Mouse (Mus musculus) limb, embryonic 14.5 days (tissue): ENCODE measurements around the gene Insyn1. TPM values are rescaled to one million over a fixed set of nuclear protein-coding genes. Genes with fewer than 3 reads are reported as not detected.

ENCODE experiments used
- ATAC-seq: fragments of 200-750 bp; cut with Nextera tagmentation; 2 replicates; pipeline ENCODE4 v1.8.0; 2017; ENCODE audit warnings: low read depth, moderate number of reproducible peaks, moderate TSS enrichment; ENCODE audit not compliant: low FRiP score
- DNase-seq: peaks from one replicate; pipeline ENCODE4 v3.0.0-alpha.2; 2015; ENCODE audit warnings: low spot score
- H3K27ac ChIP-seq: fragments of 300-500 bp; sonication (generic); replicated peaks from 2 replicates; pipeline ENCODE4 v1.5.1; 2014; ENCODE audit warnings: low read depth, mild to moderate bottlenecking, low read length, moderate library complexity, mixed read lengths
- H3K27me3 ChIP-seq: fragments of 300-500 bp; sonication (generic); 2 replicates; pipeline ENCODE4 v1.6.1; 2014; ENCODE audit warnings: low read length, mixed read lengths; ENCODE audit not compliant: control insufficient read depth, insufficient read depth
- H3K36me3 ChIP-seq: fragments of 300-500 bp; sonication (generic); 2 replicates; pipeline ENCODE4 v1.6.1; 2014; ENCODE audit warnings: mild to moderate bottlenecking, low read length, moderate library complexity, mixed read lengths; ENCODE audit not compliant: control insufficient read depth, insufficient read depth
- H3K4me1 ChIP-seq: fragments of 300-500 bp; sonication (generic); 2 replicates; pipeline ENCODE4 v1.6.1; 2014; ENCODE audit warnings: antibody characterized with exemption, low read length, mixed read lengths; ENCODE audit not compliant: control insufficient read depth, insufficient read depth
- H3K4me2 ChIP-seq: fragments of 300-500 bp; sonication (generic); replicated peaks from 2 replicates; pipeline ENCODE4 v1.6.1; 2014; ENCODE audit warnings: low read depth, mild to moderate bottlenecking, low read length, moderate library complexity; ENCODE audit not compliant: severe bottlenecking
- H3K4me3 ChIP-seq: fragments of 300-500 bp; sonication (generic); replicated peaks from 2 replicates; pipeline ENCODE4 v1.5.1; 2014; ENCODE audit warnings: low read length
- H3K9ac ChIP-seq: fragments of 300-500 bp; sonication (generic); 2 replicates; pipeline ENCODE4 v1.6.1; 2014; ENCODE audit warnings: mild to moderate bottlenecking, low read depth, low read length, moderate library complexity; ENCODE audit not compliant: severe bottlenecking
- H3K9me3 ChIP-seq: fragments of 300-500 bp; sonication (generic); 2 replicates; pipeline ENCODE4 v1.6.1; 2016; ENCODE audit warnings: low read length; ENCODE audit not compliant: control insufficient read depth
- POLR2A ChIP-seq: fragments of 200-500 bp; IDR thresholded peaks from 2 replicates; pipeline ENCODE4 v1.8.0; 2012; ENCODE audit warnings: inconsistent platforms, mild to moderate bottlenecking, moderate library complexity, borderline replicate concordance; ENCODE audit not compliant: insufficient read depth, insufficient read length; ENCODE audit errors: extremely low read depth
- WGBS: fragments of 180-500 bp; shearing (Covaris S2); extraction: QIAGEN DNeasy Blood & Tissue Kit; methylation state at CpG from one replicate; pipeline ENCODE4 v1.1.7; 2014; 5-methylcytosine and 5-hydroxymethylcytosine counted together
- polyA plus RNA-seq, 2 experiments: library from polyadenylated mRNA; depleted of rRNA in 1 of 2; stranded (reverse) in 1 of 2; unstranded in 1 of 2; fragments of >200 nt; fragmentation: Nextera tagmentation in 1 of 2; extraction: Ambion mirVana in 1 of 2; gene quantifications; 2 replicates each; pipeline versions ENCODE4 v1.2.1 to v1.2.3; 2012 to 2014

The Insyn1 gene
- polyA plus RNA-seq, 2 experiments: 6.5 to 23.9 TPM

GRCm38 (mm10) chr9:58453791-58454378 lies 34.5 kb upstream of the Insyn1 start:
- 73% methylated on average over 5 of the region's 5 CpGs for WGBS
- no peaks in the 10 kb centered on the region for H3K27me3 ChIP-seq
- H3K4me3 ChIP-seq: no peak overlapping the region

GRCm38 (mm10) chr9:58454886-58455285 lies 33.5 kb upstream of the Insyn1 start:
- 50% methylated on average over 3 of the region's 3 CpGs for WGBS
- Histone ChIP-seq H3K4me1 (peaks cover 28% of the 10 kb centered on the region), H3K36me3 (no peaks in the 10 kb centered on the region), H3K9me3 (no peaks in the 10 kb centered on the region), H3K27me3 (no peaks in the 10 kb centered on the region), H3K27ac (no peak overlapping the region), H3K4me2 (no peak overlapping the region), H3K4me3 (no peak overlapping the region), H3K9ac (no peak overlapping the region)
- ATAC-seq (no peak), DNase-seq (no peak)
- TF ChIP-seq POLR2A: no peak

More at GRCm38 (mm10) chr9:58453791-58454378, 34.5 kb upstream of the Insyn1 start:
- no peak for TF ChIP-seq POLR2A
- no peak overlapping the region for H3K4me2 ChIP-seq
- DNase-seq (no peak), ATAC-seq (no peak)
- peaks cover 28% of the 10 kb centered on the region for H3K4me1 ChIP-seq
- H3K9ac ChIP-seq: no peak overlapping the region
- H3K36me3 ChIP-seq: no peaks in the 10 kb centered on the region
- no peaks in the 10 kb centered on the region for H3K9me3 ChIP-seq
- no peak overlapping the region for H3K27ac ChIP-seq

GRCm38 (mm10) chr9:58455798-58456197 lies 32.6 kb upstream of the Insyn1 start:
- Histone ChIP-seq H3K4me3 (no peak overlapping the region), H3K36me3 (no peaks in the 10 kb centered on the region), H3K4me1 (peaks cover 28% of the 10 kb centered on the region), H3K27ac (no peak overlapping the region), H3K9ac (no peak overlapping the region), H3K27me3 (no peaks in the 10 kb centered on the region), H3K4me2 (no peak overlapping the region), H3K9me3 (no peaks in the 10 kb centered on the region)
- ATAC-seq (no peak), DNase-seq (peak; percentile 60)
- 8% methylated on average over 13 of the region's 13 CpGs for WGBS
- no peak for TF ChIP-seq POLR2A

GRCm38 (mm10) chr9:58457481-58457955 lies 30.9 kb upstream of the Insyn1 start:
- DNase-seq: peak; percentile 21
- H3K9me3 ChIP-seq: no peaks in the 10 kb centered on the region
- no peaks in the 10 kb centered on the region for H3K27me3 ChIP-seq
- H3K9ac ChIP-seq: no peak overlapping the region
- no peak for TF ChIP-seq POLR2A
- H3K4me3 ChIP-seq: no peak overlapping the region
- 42% methylated on average over 7 of the region's 7 CpGs for WGBS
- no peaks in the 10 kb centered on the region for H3K36me3 ChIP-seq
- peaks cover 28% of the 10 kb centered on the region for H3K4me1 ChIP-seq
- no peak overlapping the region for H3K27ac ChIP-seq
- peak; percentile 30; the same call in 1 of the 2 replicates for ATAC-seq
- H3K4me2 ChIP-seq: no peak overlapping the region

GRCm38 (mm10) chr9:58458341-58458740 lies 30.1 kb upstream of the Insyn1 start:
- H3K4me1 ChIP-seq: peaks cover 28% of the 10 kb centered on the region
- ATAC-seq (no peak), DNase-seq (no peak)
- H3K36me3 ChIP-seq: no peaks in the 10 kb centered on the region
- 83% methylated on average over 3 of the region's 3 CpGs for WGBS
- no peaks in the 10 kb centered on the region for H3K9me3 ChIP-seq
- no peak overlapping the region for H3K9ac ChIP-seq
- no peak overlapping the region for H3K4me3 ChIP-seq
- H3K27ac ChIP-seq: no peak overlapping the region
- H3K27me3 ChIP-seq: no peaks in the 10 kb centered on the region
- no peak overlapping the region for H3K4me2 ChIP-seq
- no peak for TF ChIP-seq POLR2A
